Mouse (Mus musculus) G1E (cell line): ENCODE measurements around the gene Rhobtb1.

Experiments used
- CTCF ChIP-seq: IDR thresholded peaks from 2 replicates; pipeline ENCODE4 v1.5.1; 2012; ENCODE audit warnings: low read depth, low read length, inconsistent platforms, mixed read lengths
- GATA1 ChIP-seq: IDR thresholded peaks from 2 replicates; pipeline ENCODE4 v1.6.1; 2012; ENCODE audit warnings: borderline replicate concordance, low read length, inconsistent platforms, mixed read lengths
- GATA2 ChIP-seq: IDR thresholded peaks from 2 replicates; pipeline ENCODE4 v1.6.1; 2012; ENCODE audit warnings: low read depth, low read length, inconsistent platforms, borderline replicate concordance
- TAL1 ChIP-seq: conservative IDR thresholded peaks from 2 replicates; pipeline ENCODE4 v1.6.1; 2012; ENCODE audit warnings: low read depth, low read length, inconsistent platforms, mixed read lengths

DNA sequence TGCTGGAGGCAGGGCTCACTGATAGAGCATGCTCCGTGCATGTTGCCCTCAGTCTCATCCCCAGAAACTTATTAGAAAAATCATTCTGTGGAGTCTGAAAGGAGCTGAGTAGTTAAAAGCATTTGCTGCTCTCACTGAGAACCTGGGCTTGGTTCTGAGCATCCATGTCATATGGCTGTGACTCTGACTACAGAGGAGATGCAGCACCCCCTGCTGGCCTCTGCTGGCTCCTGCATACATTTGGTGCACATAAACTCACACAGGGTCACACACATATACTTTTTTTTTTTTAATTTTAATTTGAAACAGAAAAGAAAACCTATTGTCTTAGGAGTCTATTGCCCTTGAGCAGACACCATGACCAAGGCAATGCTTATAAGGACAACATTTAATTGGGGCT lies 28.1 kb downstream of the Rhobtb1 start:
- TF ChIP-seq CTCF: no peak
- no peak for TF ChIP-seq TAL1
- no peak for TF ChIP-seq GATA1
- TF ChIP-seq GATA2: no peak
